Mouse (Mus musculus) liver, embryonic 11.5 days (tissue): Measurements from ENCODE around the gene Cbx5. TPM values are rescaled to one million over a fixed set of nuclear protein-coding genes. Genes with fewer than 3 reads are reported as not detected.
"Not testable (repeated sequence)": the region's sequence is repeated elsewhere in the genome, so short reads cannot be mapped to it uniquely, and the experiment has no call there.

Experiments
- ATAC-seq: fragments of 200-750 bp; cut with Nextera tagmentation; replicated peaks from 2 replicates; pipeline ENCODE4 v1.8.0; 2017; ENCODE audit warnings: moderate number of reproducible peaks, mild to moderate bottlenecking, moderate TSS enrichment, moderate library complexity; ENCODE audit not compliant: low FRiP score
- DNase-seq: peaks from one replicate; pipeline ENCODE4 v3.0.0-alpha.2; 2017; ENCODE audit warnings: low spot score
- H3K27ac ChIP-seq: fragments of 300-500 bp; sonication (generic); 2 replicates; pipeline ENCODE4 v1.5.1; 2014; ENCODE audit warnings: mild to moderate bottlenecking, low read depth, low read length, control low read depth
- H3K27me3 ChIP-seq: fragments of 300-500 bp; sonication (generic); replicated peaks from 2 replicates; pipeline ENCODE4 v1.6.1; 2014; ENCODE audit warnings: low read length, mixed read lengths; ENCODE audit not compliant: control insufficient read depth, insufficient read depth
- H3K36me3 ChIP-seq: fragments of 300-500 bp; sonication (generic); 2 replicates; pipeline ENCODE4 v1.6.1; 2014; ENCODE audit warnings: mild to moderate bottlenecking, low read length, moderate library complexity, mixed read lengths; ENCODE audit not compliant: control insufficient read depth, insufficient read depth
- H3K4me1 ChIP-seq: fragments of 300-500 bp; sonication (generic); replicated peaks from 2 replicates; pipeline ENCODE4 v1.6.1; 2014; ENCODE audit warnings: low read length, mixed read lengths; ENCODE audit not compliant: control insufficient read depth, insufficient read depth
- H3K4me2 ChIP-seq: fragments of 300-500 bp; sonication (generic); 2 replicates; pipeline ENCODE4 v1.6.1; 2014; ENCODE audit warnings: mild to moderate bottlenecking, control low read depth, moderate library complexity
- H3K4me3 ChIP-seq: fragments of 300-500 bp; sonication (generic); 2 replicates; pipeline ENCODE4 v1.5.1; 2014; ENCODE audit warnings: low read depth, low read length, control low read depth
- H3K9ac ChIP-seq: fragments of 300-500 bp; sonication (generic); 2 replicates; pipeline ENCODE4 v1.6.1; 2014; ENCODE audit warnings: low read depth, low read length, control low read depth
- H3K9me3 ChIP-seq: fragments of 300-500 bp; sonication (generic); 2 replicates; pipeline ENCODE4 v1.6.1; 2016; ENCODE audit warnings: low read length, inconsistent platforms, mixed read lengths; ENCODE audit not compliant: control insufficient read depth
- WGBS: fragments of 180-500 bp; shearing (Covaris S2); extraction: QIAGEN DNeasy Blood & Tissue Kit; methylation state at CpG from one replicate; pipeline ENCODE4 v1.1.7; 2014; 5-methylcytosine and 5-hydroxymethylcytosine counted together
- polyA plus RNA-seq: library from polyadenylated mRNA; unstranded; fragments of >200 nt; fragmentation: Nextera tagmentation; extraction: Ambion mirVana; gene quantifications from 2 replicates; pipeline ENCODE4 v1.2.1, GENCODE M21; 2014

The Cbx5 gene
- polyA plus RNA-seq, 1 experiment from 2014 or later: 116 TPM

- not testable (repeated sequence) for H3K4me2 ChIP-seq, H3K27me3 ChIP-seq, H3K27ac ChIP-seq, H3K9ac ChIP-seq, H3K36me3 ChIP-seq, ATAC-seq, H3K9me3 ChIP-seq, DNase-seq, H3K4me3 ChIP-seq
- H3K4me1 ChIP-seq: peaks cover 37% of the 10 kb centered on the region
- WGBS: 84% methylated on average over 3 of the region's 3 CpGs
Measured at GRCm38 (mm10) chr15:103275943-103276342, 36.3 kb upstream of the Cbx5 start.

- Histone ChIP-seq H3K9ac (peak within 1 kb of the TSS; percentile 81), H3K9me3 (no peaks in the 10 kb centered on the region), H3K4me3 (peak within 1 kb of the TSS; percentile 79), H3K27ac (peak within 1 kb of the TSS; percentile 28; the same call in 1 of the 2 replicates), H3K36me3 (no peaks in the 10 kb centered on the region), H3K4me1 (peaks cover 21% of the 10 kb centered on the region), H3K4me2 (peak within 1 kb of the TSS; percentile 82), H3K27me3 (no peaks in the 10 kb centered on the region)
- DNase-seq (peak; percentile 84), ATAC-seq (peak; percentile 98)
- under 1% methylated on average over 38 of the region's 38 CpGs for WGBS
Measured at GRCm38 (mm10) chr15:103272419-103273279, 33.0 kb upstream of the Cbx5 start, which contains the start of gene Copz1. Gene Copz1, plus strand, starts transcription at chr15:103272714.

GRCm38 (mm10) chr15:103268903-103269302 is 29.3 kb upstream of the Cbx5 start:
- no peaks in the 10 kb centered on the region for H3K36me3 ChIP-seq
- H3K4me1 ChIP-seq: peaks cover 10% of the 10 kb centered on the region
- no peak overlapping the region for H3K9ac ChIP-seq
- no peak overlapping the region for H3K27ac ChIP-seq
- H3K4me3 ChIP-seq: no peak overlapping the region
- no peak overlapping the region for H3K4me2 ChIP-seq
- DNase-seq (no peak), ATAC-seq (no peak)
- WGBS: 59% methylated on average over 4 of the region's 4 CpGs
- H3K9me3 ChIP-seq: no peaks in the 10 kb centered on the region
- H3K27me3 ChIP-seq: no peaks in the 10 kb centered on the region

- Histone ChIP-seq H3K9ac (no peak overlapping the region), H3K27ac (no peak overlapping the region), H3K4me2 (no peak overlapping the region)
Measured at GRCm38 (mm10) chr15:103264794-103265193, 25.2 kb upstream of the Cbx5 start.

GRCm38 (mm10) chr15:103259989-103260388 is 20.4 kb upstream of the Cbx5 start:
- Histone ChIP-seq H3K9me3 (no peaks in the 10 kb centered on the region), H3K9ac (no peak overlapping the region), H3K36me3 (no peaks in the 10 kb centered on the region), H3K27me3 (no peaks in the 10 kb centered on the region), H3K4me3 (no peak overlapping the region), H3K27ac (0 out of 2 replicates have a peak overlapping the region, but pooled peaks have one; percentile 20), H3K4me1 (peaks cover 33% of the 10 kb centered on the region), H3K4me2 (no peak overlapping the region)
- WGBS: 25% methylated on average over 1 of the region's 1 CpGs
- no peak for DNase-seq
- no peak for ATAC-seq

More at GRCm38 (mm10) chr15:103264794-103265193, 25.2 kb upstream of the Cbx5 start:
- Histone ChIP-seq H3K4me3 (no peak overlapping the region), H3K36me3 (no peaks in the 10 kb centered on the region), H3K9me3 (no peaks in the 10 kb centered on the region), H3K27me3 (no peaks in the 10 kb centered on the region), H3K4me1 (peaks cover 11% of the 10 kb centered on the region)
- DNase-seq (no peak), ATAC-seq (no peak)
- 77% methylated on average over 2 of the region's 2 CpGs for WGBS

GRCm38 (mm10) chr15:103259162-103259561 is 19.5 kb upstream of the Cbx5 start:
- ATAC-seq (no peak), DNase-seq (no peak)
- Histone ChIP-seq H3K27me3 (no peaks in the 10 kb centered on the region), H3K4me3 (no peak overlapping the region), H3K9ac (peak overlapping the region; percentile 71; the same call in 1 of the 2 replicates), H3K4me1 (peaks cover 33% of the 10 kb centered on the region), H3K27ac (peak overlapping the region; percentile 97), H3K36me3 (no peaks in the 10 kb centered on the region), H3K4me2 (peak overlapping the region; percentile 76), H3K9me3 (no peaks in the 10 kb centered on the region)
- 65% methylated on average over 5 of the region's 5 CpGs for WGBS

- no peaks in the 10 kb centered on the region for H3K9me3 ChIP-seq
- peaks cover 33% of the 10 kb centered on the region for H3K4me1 ChIP-seq
- no peaks in the 10 kb centered on the region for H3K27me3 ChIP-seq
- peak within 1 kb of the TSS; percentile 71 for H3K9ac ChIP-seq
- H3K27ac ChIP-seq: peak within 1 kb of the TSS; percentile 97
- H3K4me2 ChIP-seq: peak within 1 kb of the TSS; percentile 76
- 2% methylated on average over 15 of the region's 15 CpGs for WGBS
- ATAC-seq (peak; percentile 97), DNase-seq (peak; percentile 95)
- H3K4me3 ChIP-seq: peak within 1 kb of the TSS; percentile 45
- H3K36me3 ChIP-seq: no peaks in the 10 kb centered on the region
Measured at GRCm38 (mm10) chr15:103257790-103258728, 18.4 kb upstream of the Cbx5 start, which contains the start of gene Nfe2. Gene Nfe2, minus strand, starts transcription at chr15:103258403.

GRCm38 (mm10) chr15:103256210-103256986 is 16.8 kb upstream of the Cbx5 start:
- Histone ChIP-seq H3K4me3 (peak overlapping the region; percentile 23), H3K9me3 (no peaks in the 10 kb centered on the region), H3K27me3 (no peaks in the 10 kb centered on the region), H3K4me1 (peaks cover 46% of the 10 kb centered on the region), H3K9ac (peak overlapping the region; percentile 85), H3K36me3 (0 out of 2 replicates have a peak, but pooled peaks cover 2% of the 10 kb centered on the region), H3K4me2 (peak overlapping the region; percentile 76), H3K27ac (peak overlapping the region; percentile 97)
- DNase-seq (no peak), ATAC-seq (no peak)
- WGBS: 76% methylated on average over 6 of the region's 6 CpGs
